Mouse (Mus musculus) brain, embryonic 14.5 days (tissue): ENCODE data around the gene Slc25a30.

Source experiments
- CTCF ChIP-seq: fragments of 200-500 bp; IDR thresholded peaks from 2 replicates; pipeline ENCODE4 v1.5.1; 2012; ENCODE audit warnings: inconsistent platforms, mild to moderate bottlenecking, moderate library complexity, borderline replicate concordance; ENCODE audit not compliant: insufficient read depth, insufficient read length; ENCODE audit errors: extremely low read depth
- POLR2A ChIP-seq: fragments of 200-500 bp; IDR thresholded peaks from 2 replicates; pipeline ENCODE4 v1.6.1; 2012; ENCODE audit warnings: mild to moderate bottlenecking, inconsistent platforms, borderline replicate concordance; ENCODE audit not compliant: poor library complexity, insufficient read depth, insufficient read length, severe bottlenecking; ENCODE audit errors: extremely low read depth

- TF ChIP-seq CTCF (no peak), POLR2A (no peak)
Measured at GRCm38 (mm10) chr14:75779913-75780312, 6.9 kb downstream of the Slc25a30 start.
